Mouse (Mus musculus) Patski (cell line): ENCODE data around the gene Ipo9. TPM values are rescaled to one million over a fixed set of nuclear protein-coding genes. Genes with fewer than 3 reads are reported as not detected.
A peak's percentile ranks its signal among the peaks of the same experiment; 100 is the strongest.
"Not testable (repeated sequence)": the region's sequence is repeated elsewhere in the genome, so short reads cannot be mapped to it uniquely, and the experiment has no call there.

Source experiments
- ATAC-seq: fragments of 100-300 bp; one replicate; pipeline ENCODE4 v1.8.0; 2021
- CTCF ChIA-PET: fragments of 350-600 bp; sonication (Branson Sonifier 250); formaldehyde crosslinking; loops from one replicate; lab custom pipeline; 2022; ENCODE audit warnings: inconsistent platforms; lab: Charles Lee
- POLR2A ChIA-PET: fragments of 350-600 bp; sonication (Branson Sonifier 250); formaldehyde crosslinking; loops from one replicate; lab custom pipeline; 2022; ENCODE audit warnings: antibody characterized with exemption, inconsistent platforms; lab: Charles Lee
- DNase-seq: peaks from one replicate; pipeline ENCODE4 v3.0.0-alpha.2; 2011; ENCODE audit warnings: low read depth, low spot score
- H3K27me3 ChIP-seq: fragments of 371-371 bp; one replicate; pipeline ENCODE4 v1.5.1; 2021
- CTCF ChIP-seq: fragments of 100-300 bp; IDR thresholded peaks from one replicate; pipeline ENCODE4 v1.5.1; 2021
- in situ Hi-C: fragments of 300-500 bp; cut with MboI; formaldehyde crosslinking; loops from 3 replicates; pipeline ENCODE4 v1.11.1; 2018; ENCODE audit warnings: low pct_unique_long_range_greater_than_20kb, mixed read lengths
- polyA plus RNA-seq: library from polyadenylated mRNA; unstranded; gene quantifications from one replicate; pipeline ENCODE4 v1.2.3, GENCODE M21; 2021

Ipo9 gene
- polyA plus RNA-seq, 1 experiment from 2014 or later, result 97.1 TPM

DNA sequence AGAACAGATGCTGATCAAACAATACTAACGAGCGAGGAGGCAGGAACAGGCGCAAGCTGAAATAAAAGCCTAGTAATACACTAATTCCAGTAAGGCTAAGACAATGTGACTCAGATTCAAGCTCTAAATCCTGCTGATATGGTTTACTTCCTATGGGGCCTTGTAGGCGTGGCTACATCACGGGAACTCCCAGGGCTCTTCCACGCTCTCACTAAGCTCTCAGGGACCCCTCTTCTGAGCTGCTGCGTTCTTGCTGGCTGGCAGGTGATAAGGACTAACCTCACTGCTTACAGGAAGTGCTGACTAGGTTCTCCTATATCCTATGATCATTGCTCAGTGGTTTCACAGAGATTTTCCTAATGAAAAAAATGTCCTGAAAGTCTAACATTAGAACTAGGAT lies 24.9 kb downstream of the Ipo9 start:
- in situ Hi-C loops, result no loop called here
- no peaks in the 10 kb centered on the region for H3K27me3 ChIP-seq
- no peak for TF ChIP-seq CTCF
- ChIA-PET CTCF (interaction anchor here (0.9 to 1.6 kb wide), 3 partner anchors 8 to 27 kb away, joined by 3 to 4 read pairs (median 3); no protein-coding TSS in a partner anchor), POLR2A (interaction anchor here (1.2 kb wide), 1 partner anchor 25 kb away, joined by 4 read pairs; the partner anchor contains the start of gene Ipo9)
- ATAC-seq (no peak), DNase-seq (no peak)

GRCm38 (mm10) chr1:135401452-135402110 lies 28.7 kb downstream of the Ipo9 start:
- no peak for DNase-seq
- CTCF ChIA-PET, result interaction anchor here (1.3 to 1.4 kb wide), 2 partner anchors 9 to 49 kb away, joined by 4 to 6 read pairs; no protein-coding TSS in a partner anchor
- no peak for ATAC-seq

DNA sequence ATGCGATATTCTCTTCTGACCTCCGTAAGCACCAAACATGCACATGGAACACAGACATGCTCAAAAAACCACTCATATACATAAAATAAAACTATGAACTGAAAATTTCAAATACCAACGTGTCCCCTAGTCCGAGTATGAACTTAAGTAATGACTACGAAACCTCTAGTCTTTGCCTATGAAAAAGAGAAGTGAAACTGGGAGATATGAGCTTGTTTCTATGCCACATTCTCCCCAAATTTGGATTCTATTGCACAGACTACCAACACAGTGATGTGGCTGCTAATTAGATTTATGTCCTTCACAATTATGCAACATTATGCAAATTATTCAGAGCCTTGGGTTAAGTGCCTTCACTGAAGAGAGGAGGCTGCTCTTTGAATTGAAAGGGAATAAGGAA lies 30.8 kb downstream of the Ipo9 start:
- DNase-seq (no peak), ATAC-seq (no peak)
- POLR2A ChIA-PET, result no interaction called here
- CTCF ChIA-PET, result interaction anchor here (1.5 kb wide), 1 partner anchor 26 kb away, joined by 4 read pairs; no protein-coding TSS in a partner anchor
- TF ChIP-seq CTCF, result no peak
- in situ Hi-C loops, result no loop called here
- no peaks in the 10 kb centered on the region for H3K27me3 ChIP-seq

More at GRCm38 (mm10) chr1:135401452-135402110, 28.7 kb downstream of the Ipo9 start:
- in situ Hi-C loops, result loop anchor here (5.0 kb wide), 1 partner anchor 41 kb away; no protein-coding TSS in a partner anchor
- H3K27me3 ChIP-seq, result no peaks in the 10 kb centered on the region
- peak; percentile 44 for TF ChIP-seq CTCF
- POLR2A ChIA-PET, result no interaction called here

- no peak for TF ChIP-seq CTCF
- ATAC-seq (no peak), DNase-seq (no peak)
- H3K27me3 ChIP-seq, result no peaks in the 10 kb centered on the region
- in situ Hi-C loops, result no loop called here
- ChIA-PET POLR2A (no interaction called here), CTCF (no interaction called here)
These were observed 45.1 kb downstream of the Ipo9 start for GRCm38 (mm10) chr1:135385161-135385560.

DNA sequence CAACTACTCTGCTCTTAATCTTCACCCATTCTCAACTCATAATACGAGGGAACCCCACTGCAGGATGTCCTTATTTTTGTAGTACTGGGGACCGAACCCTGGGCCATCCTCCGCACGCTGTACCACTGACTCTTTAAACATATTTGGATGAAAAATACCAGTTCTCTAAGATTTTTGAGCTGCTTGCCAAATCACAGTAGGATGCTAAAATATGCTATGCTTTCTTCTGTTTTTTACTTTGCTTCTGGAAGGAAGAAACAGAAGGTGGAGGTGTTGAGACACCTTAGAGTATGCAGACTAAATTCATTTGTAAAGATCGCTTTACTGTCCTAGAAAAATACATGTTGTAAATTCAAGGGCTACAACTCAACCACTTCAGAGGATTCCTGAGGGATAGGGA lies 46.1 kb downstream of the Ipo9 start:
- in situ Hi-C loops, result no loop called here
- no peak for ATAC-seq
- POLR2A ChIA-PET, result no interaction called here

GRCm38 (mm10) chr1:135381560-135381959 lies 48.7 kb downstream of the Ipo9 start:
- H3K27me3 ChIP-seq, ATAC-seq, POLR2A ChIA-PET, in situ Hi-C loops, DNase-seq: not testable (repeated sequence)
- CTCF ChIA-PET, result interaction anchor here (0.7 kb wide), 1 partner anchor 209 kb away, joined by 3 read pairs; no protein-coding TSS in a partner anchor

More for the DNA sequence above, 46.1 kb downstream of the Ipo9 start:
- TF ChIP-seq CTCF, result no peak
- CTCF ChIA-PET, result interaction anchor here (1.2 to 1.6 kb wide), 2 partner anchors 11 to 13 kb away, joined by 5 read pairs; no protein-coding TSS in a partner anchor
- DNase-seq, result no peak
- H3K27me3 ChIP-seq, result no peaks in the 10 kb centered on the region

GRCm38 (mm10) chr1:135380071-135380991 lies 50.0 kb downstream of the Ipo9 start:
- no peak for DNase-seq
- TF ChIP-seq CTCF, result no peak
- in situ Hi-C loops, result no loop called here
- ChIA-PET POLR2A (interaction anchor here (0.6 to 1.1 kb wide), 2 partner anchors 52 to 373 kb away, joined by 3 to 5 read pairs; no protein-coding TSS in a partner anchor), CTCF (interaction anchor here (0.9 kb wide), 1 partner anchor 20 kb away, joined by 3 read pairs; no protein-coding TSS in a partner anchor)
- no peaks in the 10 kb centered on the region for H3K27me3 ChIP-seq
- no peak for ATAC-seq

DNA sequence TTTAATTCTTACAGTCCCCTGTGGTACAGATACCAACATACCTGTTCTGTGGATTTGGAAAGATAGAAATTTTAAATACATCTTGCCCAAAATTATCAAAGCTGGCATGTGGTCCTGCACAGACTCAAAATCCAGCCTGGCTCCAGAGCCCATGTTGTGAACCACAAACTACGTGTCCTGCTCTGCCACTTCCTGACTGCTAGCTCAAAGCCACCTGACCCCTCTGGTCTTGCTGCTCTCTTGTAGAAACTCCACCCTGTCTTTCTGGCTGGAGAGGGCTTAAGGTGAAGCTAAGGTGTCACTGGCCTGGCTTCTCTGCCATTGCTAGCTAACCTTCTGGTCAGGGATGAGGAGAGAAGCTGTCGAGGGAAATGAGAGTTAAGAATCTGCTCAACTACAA lies 51.3 kb downstream of the Ipo9 start:
- ATAC-seq (no peak), DNase-seq (no peak)
- no peak for TF ChIP-seq CTCF
- ChIA-PET CTCF (interaction anchor here (1.2 kb wide), 1 partner anchor 14 kb away, joined by 3 read pairs; no protein-coding TSS in a partner anchor), POLR2A (interaction anchor here (0.5 to 0.9 kb wide), 2 partner anchors 233 to 298 kb away, joined by 3 to 4 read pairs; no protein-coding TSS in a partner anchor)
- in situ Hi-C loops, result no loop called here
- H3K27me3 ChIP-seq, result no peaks in the 10 kb centered on the region

DNA sequence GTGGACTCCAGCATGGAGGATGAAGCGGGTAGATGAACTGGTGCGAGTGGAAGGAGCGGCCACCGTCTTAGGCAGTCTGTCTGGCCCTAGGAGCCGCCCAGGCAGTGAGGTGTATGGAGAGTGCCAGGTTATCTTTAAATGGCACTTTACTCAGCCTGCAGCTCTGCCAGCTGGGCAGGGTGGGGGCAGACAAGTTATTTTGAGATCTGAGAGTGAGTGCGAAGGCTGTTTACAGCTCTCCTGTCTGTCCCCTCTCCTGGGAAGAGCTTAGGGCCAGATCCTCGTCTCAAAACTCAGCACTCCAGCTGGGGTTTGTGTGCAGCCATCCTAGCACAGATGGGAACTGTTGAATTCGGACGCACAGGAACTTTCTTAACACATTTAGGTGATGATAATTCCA lies 51.7 kb downstream of the Ipo9 start:
- no peak for TF ChIP-seq CTCF
- CTCF ChIA-PET, result interaction anchor here (1.1 to 1.2 kb wide), 2 partner anchors 15 to 27 kb away, joined by 3 to 4 read pairs; no protein-coding TSS in a partner anchor
- POLR2A ChIA-PET, result interaction anchor here (0.5 to 0.9 kb wide), 2 partner anchors 233 to 298 kb away, joined by 3 to 4 read pairs; no protein-coding TSS in a partner anchor
- no peaks in the 10 kb centered on the region for H3K27me3 ChIP-seq
- DNase-seq, result no peak
- no peak for ATAC-seq
- in situ Hi-C loops, result no loop called here
